Mouse (Mus musculus) G1E-ER4 (cell line): ENCODE results near the gene Gnl2. TPM values are rescaled to one million over a fixed set of nuclear protein-coding genes. Genes with fewer than 3 reads are reported as not detected.

Source experiments
- GATA1 ChIP-seq: IDR thresholded peaks from one replicate; pipeline ENCODE4 v1.8.0; 2012; ENCODE audit warnings: low read length, inconsistent platforms
- polyA plus RNA-seq: library from polyadenylated mRNA; stranded (reverse); fragments of >175 nt; gene quantifications from 2 replicates; pipeline ENCODE4 v1.2.3, GENCODE M21; 2012

The Gnl2 gene
- polyA plus RNA-seq, 1 experiment = 75.8 TPM

DNA sequence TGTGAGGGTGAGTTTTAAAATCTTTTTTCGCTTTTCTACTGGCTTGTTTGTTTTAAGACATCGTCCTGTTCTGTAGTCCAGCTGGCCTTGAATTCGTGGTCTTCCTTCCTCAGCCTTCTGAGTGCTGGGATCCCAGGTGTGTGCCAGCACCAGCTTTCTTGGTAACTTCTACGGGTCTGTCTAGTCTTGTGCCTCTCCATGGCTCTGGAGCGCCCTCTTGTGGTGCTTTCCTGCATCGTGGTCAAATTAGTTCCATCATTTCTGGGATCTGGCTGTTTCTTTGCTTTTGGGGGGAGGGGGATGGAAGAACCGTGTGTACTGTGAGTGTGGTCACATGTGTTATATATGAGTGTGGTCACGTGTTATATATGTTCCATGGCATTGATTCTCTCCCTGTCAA is 83.1 kb downstream of the Gnl2 start:
- TF ChIP-seq GATA1 = no peak

DNA sequence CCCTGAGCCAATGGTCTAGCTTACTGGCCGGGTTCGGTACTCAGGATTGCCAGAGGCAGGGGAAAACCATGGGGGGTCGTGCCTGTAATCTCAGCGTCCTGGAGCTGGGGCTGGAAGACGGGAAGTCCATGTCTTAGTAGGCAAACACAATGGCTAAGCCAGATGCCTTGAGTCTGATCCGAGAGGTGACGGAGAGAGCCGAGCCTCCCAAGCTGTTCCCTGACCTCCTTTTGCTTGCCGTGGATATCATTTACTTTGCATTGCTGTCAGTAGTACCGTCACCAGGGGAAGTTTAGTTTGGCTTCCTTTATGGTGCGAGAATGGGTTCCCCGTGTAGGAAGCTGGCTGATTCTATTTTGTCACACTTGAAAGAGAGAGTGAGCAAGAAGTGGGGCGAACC is 84.9 kb downstream of the Gnl2 start:
- TF ChIP-seq GATA1 = no peak

Other genes starting within 250 kb of the Gnl2 start
- gene Mtf1, start 214.5 kb upstream of the Gnl2 start, polyA plus RNA-seq = 6.9 and 7.6 TPM in 2 replicates
- 19.9 and 24.9 TPM in 2 replicates for gene Yrdc, start 165.9 kb upstream of the Gnl2 start, polyA plus RNA-seq
- gene 1110065P20Rik, start 165.4 kb upstream of the Gnl2 start, polyA plus RNA-seq = 34.7 and 41.4 TPM in 2 replicates
- gene Maneal, start 154.4 kb upstream of the Gnl2 start, polyA plus RNA-seq = not detected in 2 replicates
- not detected in 2 replicates for gene Epha10, start 135.7 kb upstream of the Gnl2 start, polyA plus RNA-seq
- gene 9930104L06Rik, start 79.5 kb upstream of the Gnl2 start, polyA plus RNA-seq = 3.3 and 3.7 TPM in 2 replicates
- 166 and 199 TPM in 2 replicates for gene Cdca8, start 77.3 kb upstream of the Gnl2 start, polyA plus RNA-seq
- gene Rspo1, start 30.2 kb upstream of the Gnl2 start, polyA plus RNA-seq = not detected in 2 replicates
- gene Dnali1, start 49.1 kb downstream of the Gnl2 start, polyA plus RNA-seq = not detected in 2 replicates
- gene Snip1, start 50.1 kb downstream of the Gnl2 start, polyA plus RNA-seq = 42.1 and 48.7 TPM in 2 replicates
- 72.3 and 115 TPM in 2 replicates for gene Meaf6, start 68.5 kb downstream of the Gnl2 start, polyA plus RNA-seq
- 1.4 and 1.7 TPM in 2 replicates for gene Zc3h12a, start 111.3 kb downstream of the Gnl2 start, polyA plus RNA-seq